Mouse (Mus musculus): ENCODE results near the gene Auts2. TPM values are rescaled to one million over a fixed set of nuclear protein-coding genes. Genes with fewer than 3 reads are reported as not detected.
"Not testable (repeated sequence)": the region's sequence is repeated elsewhere in the genome, so short reads cannot be mapped to it uniquely, and the experiment has no call there.

The Auts2 gene
- total RNA-seq (2021), result 100 to 1,000 TPM; 117 to 146 TPM
- long read RNA-seq, experiment 1, partial matches to known transcripts, result 12 of 31 reads
- long read RNA-seq, experiment 1, other reads (novel, unspliced or antisense), result 19 of 31 reads
- long read RNA-seq, experiment 2, partial matches to known transcripts, result 15 of 38 reads
- long read RNA-seq, experiment 2, other reads (novel, unspliced or antisense), result 23 of 38 reads

- DNase-seq (ENCODE audit: extremely low spot score in 1 of 2, low spot score in 2 of 2), result peak; percentile 85 to 86
- TF ChIP-seq CTCF (IDR thresholded peaks at IDR 0.05), result no peak; the same call in 1 of the 2 replicates
- H3K27ac ChIP-seq, result peak within 1 kb of the TSS; percentile 88
- intact Hi-C loops (cut with DNase I), result loop anchor here (2.0 to 10.0 kb wide), 7 partner anchors 71 to 1251 kb away; no protein-coding TSS in a partner anchor
- H3K4me3 ChIP-seq, result peak within 1 kb of the TSS; percentile 91
These were observed at the start of gene Auts2 for GRCm38 (mm10) chr5:132543118-132544071. Gene Auts2, minus strand, starts transcription at chr5:132543344.

- intact Hi-C loops (cut with DNase I), result no loop called here
- DNase-seq (ENCODE audit: extremely low spot score in 1 of 2, low spot score in 2 of 2), result no peak
- H3K4me3 ChIP-seq, result no peak overlapping the region
- no peak for TF ChIP-seq CTCF (IDR thresholded peaks at IDR 0.05)
- H3K27ac ChIP-seq, result no peak overlapping the region
These were observed 48.9 kb upstream of the Auts2 start for GRCm38 (mm10) chr5:132591721-132592695.

GRCm38 (mm10) chr5:132579774-132580173, 36.6 kb upstream of the Auts2 start:
- TF ChIP-seq CTCF (IDR thresholded peaks at IDR 0.05), result no peak
- H3K27ac ChIP-seq, result no peak overlapping the region
- intact Hi-C loops (cut with DNase I), result no loop called here
- H3K4me3 ChIP-seq, result no peak overlapping the region
- no peak for DNase-seq (ENCODE audit: extremely low spot score in 1 of 2, low spot score in 2 of 2)

GRCm38 (mm10) chr5:132560771-132561170, 17.6 kb upstream of the Auts2 start:
- intact Hi-C loops (cut with DNase I); H3K4me3 ChIP-seq; H3K27ac ChIP-seq; DNase-seq (ENCODE audit: extremely low spot score in 1 of 2, low spot score in 2 of 2): not testable (repeated sequence)

GRCm38 (mm10) chr5:132545761-132546160, 2.6 kb upstream of the Auts2 start:
- no peak for DNase-seq (ENCODE audit: extremely low spot score in 1 of 2, low spot score in 2 of 2)
- H3K4me3 ChIP-seq, result no peak overlapping the region
- intact Hi-C loops (cut with DNase I), result loop anchor here (10.0 kb wide), 2 partner anchors 1011 to 1249 kb away; no protein-coding TSS in a partner anchor
- no peak overlapping the region for H3K27ac ChIP-seq
- TF ChIP-seq CTCF (IDR thresholded peaks at IDR 0.05), result no peak

GRCm38 (mm10) chr5:132544176-132544995, 1.2 kb upstream of the Auts2 start:
- no peak overlapping the region for H3K27ac ChIP-seq
- DNase-seq (ENCODE audit: extremely low spot score in 1 of 2, low spot score in 2 of 2), result peak; percentile 11 to 15
- TF ChIP-seq CTCF (IDR thresholded peaks at IDR 0.05), result no peak
- intact Hi-C loops (cut with DNase I), result loop anchor here (5.0 to 10.0 kb wide), 6 partner anchors 142 to 1250 kb away; no protein-coding TSS in a partner anchor
- peak overlapping the region; percentile 91 for H3K4me3 ChIP-seq

- intact Hi-C loops (cut with DNase I), result loop anchor here (2.0 to 10.0 kb wide), 7 partner anchors 70 to 1252 kb away; no protein-coding TSS in a partner anchor
- DNase-seq (ENCODE audit: extremely low spot score in 1 of 2, low spot score in 2 of 2), result peak; percentile 16
- peak overlapping the region; percentile 91 for H3K4me3 ChIP-seq
- H3K27ac ChIP-seq, result peak overlapping the region; percentile 88
- TF ChIP-seq CTCF (IDR thresholded peaks at IDR 0.05), result no peak
These were observed 643 bp downstream of the Auts2 start for GRCm38 (mm10) chr5:132542381-132543020.

GRCm38 (mm10) chr5:132541951-132542350, 1.2 kb downstream of the Auts2 start:
- peak overlapping the region; percentile 88 for H3K27ac ChIP-seq
- H3K4me3 ChIP-seq, result peak overlapping the region; percentile 91
- DNase-seq (ENCODE audit: extremely low spot score in 1 of 2, low spot score in 2 of 2), result no peak
- intact Hi-C loops (cut with DNase I), result loop anchor here (2.0 to 10.0 kb wide), 8 partner anchors 69 to 1253 kb away; no protein-coding TSS in a partner anchor
- no peak for TF ChIP-seq CTCF (IDR thresholded peaks at IDR 0.05)

- TF ChIP-seq CTCF (IDR thresholded peaks at IDR 0.05), result no peak
- H3K4me3 ChIP-seq, result peak overlapping the region; percentile 91
- DNase-seq (ENCODE audit: extremely low spot score in 1 of 2, low spot score in 2 of 2), result peak; percentile 31 to 38
- peak overlapping the region; percentile 88 for H3K27ac ChIP-seq
- intact Hi-C loops (cut with DNase I), result loop anchor here (2.0 to 10.0 kb wide), 7 partner anchors 139 to 1253 kb away; no protein-coding TSS in a partner anchor
These were observed 1.7 kb downstream of the Auts2 start for GRCm38 (mm10) chr5:132541371-132541931.

Data from left cerebral cortex, adult 2 months (tissue).